Mouse (Mus musculus) embryonic facial prominence, embryonic 13.5 days (tissue): ENCODE measurements at regions not wholly inside any gene's neighbourhood (a gene's known extent, or its start where the extent isn't known, plus 50 kb on each side); places are given as distances from the start of the nearest gene placed in this dataset.

Experiments used
- ATAC-seq: fragments of 200-750 bp; cut with Nextera tagmentation; 2 replicates; pipeline ENCODE4 v1.8.0; 2017; ENCODE audit warnings: low read depth; ENCODE audit not compliant: insufficient number of reproducible peaks, insufficient read depth, low FRiP score, low TSS enrichment
- H3K27ac ChIP-seq: fragments of 300-500 bp; sonication (generic); 2 replicates; pipeline ENCODE4 v1.5.1; 2015; ENCODE audit warnings: moderate library complexity, mild to moderate bottlenecking, inconsistent platforms
- H3K27me3 ChIP-seq: fragments of 300-500 bp; sonication (generic); 2 replicates; pipeline ENCODE4 v1.6.1; 2015; ENCODE audit warnings: mild to moderate bottlenecking, inconsistent platforms
- H3K36me3 ChIP-seq: fragments of 300-500 bp; sonication (generic); 2 replicates; pipeline ENCODE4 v1.6.1; 2015; ENCODE audit warnings: mild to moderate bottlenecking, inconsistent platforms
- H3K4me1 ChIP-seq: fragments of 300-500 bp; sonication (generic); 2 replicates; pipeline ENCODE4 v1.6.1; 2015; ENCODE audit warnings: inconsistent platforms
- H3K4me2 ChIP-seq: fragments of 300-500 bp; sonication (generic); 2 replicates; pipeline ENCODE4 v1.6.1; 2015; ENCODE audit warnings: moderate library complexity, mild to moderate bottlenecking, inconsistent platforms
- H3K4me3 ChIP-seq: fragments of 300-500 bp; sonication (generic); 2 replicates; pipeline ENCODE4 v1.5.1; 2015; ENCODE audit warnings: mild to moderate bottlenecking, inconsistent platforms
- H3K9ac ChIP-seq: fragments of 300-500 bp; sonication (generic); 2 replicates; pipeline ENCODE4 v1.6.1; 2015; ENCODE audit warnings: mild to moderate bottlenecking, inconsistent platforms
- H3K9me3 ChIP-seq: fragments of 300-500 bp; sonication (generic); 2 replicates; pipeline ENCODE4 v1.6.1; 2016; ENCODE audit warnings: inconsistent platforms
- WGBS: fragments of 180-500 bp; shearing (Covaris S2); methylation state at CpG from one replicate; pipeline ENCODE4 v1.1.7; 2015; ENCODE audit warnings: mixed read lengths; 5-methylcytosine and 5-hydroxymethylcytosine counted together

- H3K4me2 ChIP-seq: no peak overlapping the region
- H3K36me3 ChIP-seq: no peaks in the 10 kb centered on the region
- H3K9ac ChIP-seq: no peak overlapping the region
- no peaks in the 10 kb centered on the region for H3K9me3 ChIP-seq
- H3K27ac ChIP-seq: no peak overlapping the region
- H3K4me1 ChIP-seq: no peaks in the 10 kb centered on the region
- no peaks in the 10 kb centered on the region for H3K27me3 ChIP-seq
- WGBS: 65% methylated on average over 3 of the region's 3 CpGs
- ATAC-seq: no peak
- H3K4me3 ChIP-seq: no peak overlapping the region
Measured at GRCm38 (mm10) chrX:21428081-21428480, 56.3 kb upstream of the Agtr2 start.

DNA sequence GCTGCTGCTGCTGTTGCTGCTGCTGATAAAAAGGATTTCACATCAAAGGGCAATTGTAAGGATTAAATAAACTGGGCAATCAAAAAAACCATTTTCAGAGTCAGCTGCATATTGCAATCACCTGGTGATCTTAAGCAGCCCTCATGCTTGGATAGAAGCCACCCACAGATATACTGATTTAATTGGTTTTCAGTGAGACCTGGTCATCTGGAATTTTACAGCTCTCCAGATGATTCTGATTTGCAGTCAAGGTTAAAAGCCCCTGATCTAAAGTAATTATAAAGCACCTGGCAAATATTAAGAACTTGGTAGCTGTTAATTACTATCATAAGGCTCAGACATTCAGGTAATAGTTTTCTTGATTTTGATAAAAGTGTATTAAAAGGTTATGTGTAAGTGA lies 50.8 kb upstream of the Agtr2 start:
- Histone ChIP-seq H3K27me3 (no peaks in the 10 kb centered on the region), H3K9me3 (no peaks in the 10 kb centered on the region), H3K36me3 (no peaks in the 10 kb centered on the region), H3K4me3 (no peak overlapping the region), H3K27ac (no peak overlapping the region), H3K4me1 (no peaks in the 10 kb centered on the region), H3K4me2 (no peak overlapping the region), H3K9ac (no peak overlapping the region)
- ATAC-seq: no peak
